Mouse (Mus musculus): Measurements from ENCODE around the gene Pknox2.

Gene Pknox2

GRCm38 (mm10) chr9:37147359-37147685 lies at the start of gene Pknox2:
Gene Pknox2 (minus strand): TSS chr9:37147407.
- ChIA-PET POLR2A (interaction anchor here (0.7 to 3.1 kb wide), 26 partner anchors 8 to 231 kb away, joined by 3 to 12 read pairs (median 4); partner anchors contain the start of gene Tmem218 (in 1 of the 4)), CTCF (interaction anchor here (0.6 to 2.6 kb wide), 29 partner anchors 8 to 253 kb away, joined by 3 to 16 read pairs (median 4); no protein-coding TSS in a partner anchor)

GRCm38 (mm10) chr9:37188024-37188423 lies 40.8 kb upstream of the Pknox2 start:
- POLR2A ChIA-PET = interaction anchor here in 2 of 4 experiments (1.4 to 2.4 kb wide), 2 partner anchors 9 to 20 kb away, joined by 3 to 6 read pairs; partner anchors contain the start of gene Tmem218 (in 1 of the 2)
- CTCF ChIA-PET = no interaction called here

- ChIA-PET CTCF (no interaction called here), POLR2A (interaction anchor here in 2 of 4 experiments (1.4 to 2.4 kb wide), 2 partner anchors 10 to 20 kb away, joined by 3 to 6 read pairs; partner anchors contain the start of gene Tmem218 (in 1 of the 2))
These were observed 40.2 kb upstream of the Pknox2 start for GRCm38 (mm10) chr9:37187407-37187806.

- CTCF ChIA-PET = interaction anchor here (0.6 to 2.2 kb wide), 17 partner anchors 8 to 1770 kb away, joined by 3 to 21 read pairs (median 4); partner anchors contain the start of gene Tmem218 (in 1 of the 4)
- POLR2A ChIA-PET = interaction anchor here in 3 of 4 experiments (0.6 to 1.0 kb wide), 5 partner anchors 21 to 223 kb away, joined by 3 to 12 read pairs (median 4); partner anchors contain the start of gene Tmem218 (in 1 of the 3)
These were observed 36.0 kb upstream of the Pknox2 start for GRCm38 (mm10) chr9:37183176-37183575.

- POLR2A ChIA-PET = interaction anchor here in 1 of 4 experiments (0.5 to 1.0 kb wide), 2 partner anchors 25 to 48 kb away, joined by 3 to 6 read pairs; no protein-coding TSS in a partner anchor
- CTCF ChIA-PET = no interaction called here
These were observed 34.4 kb upstream of the Pknox2 start for GRCm38 (mm10) chr9:37181596-37181995.

GRCm38 (mm10) chr9:37179596-37179995 lies 32.4 kb upstream of the Pknox2 start:
- POLR2A ChIA-PET = interaction anchor here in 2 of 4 experiments (1.0 to 1.2 kb wide), 3 partner anchors 9 to 70 kb away, joined by 3 to 4 read pairs (median 3); no protein-coding TSS in a partner anchor

GRCm38 (mm10) chr9:37178911-37179310 lies 31.7 kb upstream of the Pknox2 start:
- ChIA-PET CTCF (interaction anchor here in 3 of 4 experiments (0.8 to 1.5 kb wide), 8 partner anchors 50 to 457 kb away, joined by 3 to 4 read pairs (median 3); no protein-coding TSS in a partner anchor), POLR2A (interaction anchor here in 2 of 4 experiments (0.5 to 1.2 kb wide), 4 partner anchors 8 to 70 kb away, joined by 3 to 4 read pairs (median 3); no protein-coding TSS in a partner anchor)

More at GRCm38 (mm10) chr9:37179596-37179995, 32.4 kb upstream of the Pknox2 start:
- CTCF ChIA-PET = interaction anchor here in 2 of 4 experiments (0.9 to 1.5 kb wide), 5 partner anchors 49 to 456 kb away, joined by 3 to 4 read pairs (median 3); no protein-coding TSS in a partner anchor

GRCm38 (mm10) chr9:37177551-37177950 lies 30.3 kb upstream of the Pknox2 start:
- POLR2A ChIA-PET = no interaction called here
- CTCF ChIA-PET = interaction anchor here in 3 of 4 experiments (0.7 to 1.3 kb wide), 3 partner anchors 52 to 287 kb away, joined by 3 read pairs; no protein-coding TSS in a partner anchor

GRCm38 (mm10) chr9:37177107-37177506 lies 29.9 kb upstream of the Pknox2 start:
- ChIA-PET POLR2A (no interaction called here), CTCF (interaction anchor here in 2 of 4 experiments (0.7 to 1.2 kb wide), 2 partner anchors 52 to 211 kb away, joined by 3 read pairs; no protein-coding TSS in a partner anchor)

- CTCF ChIA-PET = interaction anchor here in 2 of 4 experiments (0.6 to 1.8 kb wide), 5 partner anchors 41 to 242 kb away, joined by 3 to 7 read pairs (median 4); no protein-coding TSS in a partner anchor
- POLR2A ChIA-PET = interaction anchor here in 2 of 4 experiments (0.6 to 1.0 kb wide), 2 partner anchors 13 to 37 kb away, joined by 3 to 4 read pairs; no protein-coding TSS in a partner anchor
These were observed 28.8 kb upstream of the Pknox2 start for GRCm38 (mm10) chr9:37176002-37176401.

GRCm38 (mm10) chr9:37173376-37173775 lies 26.2 kb upstream of the Pknox2 start:
- ChIA-PET CTCF (interaction anchor here in 1 of 4 experiments (1.1 kb wide), 1 partner anchor 200 kb away, joined by 4 read pairs; no protein-coding TSS in a partner anchor), POLR2A (no interaction called here)

GRCm38 (mm10) chr9:37166899-37167298 lies 19.7 kb upstream of the Pknox2 start:
- CTCF ChIA-PET = interaction anchor here in 2 of 4 experiments (0.6 kb wide), 2 partner anchors 213 to 254 kb away, joined by 3 read pairs; no protein-coding TSS in a partner anchor
- POLR2A ChIA-PET = no interaction called here

GRCm38 (mm10) chr9:37160686-37161085 lies 13.5 kb upstream of the Pknox2 start:
- ChIA-PET CTCF (interaction anchor here in 2 of 4 experiments (0.9 to 1.3 kb wide), 3 partner anchors 17 to 187 kb away, joined by 3 read pairs; no protein-coding TSS in a partner anchor), POLR2A (interaction anchor here in 1 of 4 experiments (1.0 kb wide), 1 partner anchor 340 kb away, joined by 3 read pairs; no protein-coding TSS in a partner anchor)

- POLR2A ChIA-PET = interaction anchor here in 3 of 4 experiments (0.7 to 3.1 kb wide), 12 partner anchors 7 to 194 kb away, joined by 3 to 12 read pairs (median 4); no protein-coding TSS in a partner anchor
- CTCF ChIA-PET = interaction anchor here (0.6 to 2.6 kb wide), 15 partner anchors 7 to 231 kb away, joined by 3 to 16 read pairs (median 4); no protein-coding TSS in a partner anchor
These were observed 679 bp upstream of the Pknox2 start for GRCm38 (mm10) chr9:37147886-37148285.

- POLR2A ChIA-PET = interaction anchor here (0.6 to 3.1 kb wide), 44 partner anchors 8 to 636 kb away, joined by 3 to 12 read pairs (median 3); partner anchors contain the start of gene Tmem218 (in 2 of the 4)
These were observed 426 bp downstream of the Pknox2 start for GRCm38 (mm10) chr9:37146603-37147358.

GRCm38 (mm10) chr9:37146353-37146602 lies 929 bp downstream of the Pknox2 start:
- POLR2A ChIA-PET = interaction anchor here (0.6 to 3.1 kb wide), 38 partner anchors 8 to 637 kb away, joined by 3 to 12 read pairs (median 4); partner anchors contain the start of gene Tmem218 (in 2 of the 4)
- CTCF ChIA-PET = interaction anchor here (0.6 to 2.6 kb wide), 17 partner anchors 12 to 251 kb away, joined by 3 to 16 read pairs (median 4); no protein-coding TSS in a partner anchor

More at GRCm38 (mm10) chr9:37146603-37147358, 426 bp downstream of the Pknox2 start:
- CTCF ChIA-PET = interaction anchor here (0.6 to 2.6 kb wide), 29 partner anchors 8 to 252 kb away, joined by 3 to 16 read pairs (median 4); no protein-coding TSS in a partner anchor

- POLR2A ChIA-PET = interaction anchor here (0.6 to 3.1 kb wide), 31 partner anchors 7 to 637 kb away, joined by 3 to 12 read pairs (median 4); partner anchors contain the start of gene Tmem218 (in 1 of the 4)
- CTCF ChIA-PET = interaction anchor here in 3 of 4 experiments (0.5 to 2.6 kb wide), 11 partner anchors 12 to 251 kb away, joined by 3 to 9 read pairs (median 5); no protein-coding TSS in a partner anchor
These were observed 1.4 kb downstream of the Pknox2 start for GRCm38 (mm10) chr9:37145616-37146352.

All from embryonic stem cell, embryonic (primary cell).